Mouse (Mus musculus): ENCODE data around the gene Kctd15. TPM values are rescaled to one million over a fixed set of nuclear protein-coding genes. Genes with fewer than 3 reads are reported as not detected.

Kctd15 gene
- 10 to 100 TPM; 26.1 to 26.4 TPM for total RNA-seq (2021)
- long read RNA-seq, experiment 1, transcript Kctd15-202 (7 exons, 2,407 nt): major isoform, 10 of 19 reads
- long read RNA-seq, experiment 1, partial matches to known transcripts: 3 of 19 reads
- long read RNA-seq, experiment 1, other reads (novel, unspliced or antisense): 6 of 19 reads
- long read RNA-seq, experiment 2, transcript Kctd15-202 (7 exons, 2,407 nt): major isoform, 5 of 19 reads
- long read RNA-seq, experiment 2, partial matches to known transcripts: 4 of 19 reads
- long read RNA-seq, experiment 2, other reads (novel, unspliced or antisense): 9 of 19 reads

GRCm38 (mm10) chr7:34656632-34657031 is at the start of gene Kctd15:
Gene Kctd15 (minus strand): TSS chr7:34656732.
- DNase-seq (ENCODE audit: low spot score in 2 of 2): no peak

- DNase-seq (ENCODE audit: low spot score in 2 of 2): no peak
Observed at GRCm38 (mm10) chr7:34704401-34704800, 47.9 kb upstream of the Kctd15 start.

GRCm38 (mm10) chr7:34703437-34703836 is 46.9 kb upstream of the Kctd15 start:
- no peak for DNase-seq (ENCODE audit: low spot score in 2 of 2)

DNA sequence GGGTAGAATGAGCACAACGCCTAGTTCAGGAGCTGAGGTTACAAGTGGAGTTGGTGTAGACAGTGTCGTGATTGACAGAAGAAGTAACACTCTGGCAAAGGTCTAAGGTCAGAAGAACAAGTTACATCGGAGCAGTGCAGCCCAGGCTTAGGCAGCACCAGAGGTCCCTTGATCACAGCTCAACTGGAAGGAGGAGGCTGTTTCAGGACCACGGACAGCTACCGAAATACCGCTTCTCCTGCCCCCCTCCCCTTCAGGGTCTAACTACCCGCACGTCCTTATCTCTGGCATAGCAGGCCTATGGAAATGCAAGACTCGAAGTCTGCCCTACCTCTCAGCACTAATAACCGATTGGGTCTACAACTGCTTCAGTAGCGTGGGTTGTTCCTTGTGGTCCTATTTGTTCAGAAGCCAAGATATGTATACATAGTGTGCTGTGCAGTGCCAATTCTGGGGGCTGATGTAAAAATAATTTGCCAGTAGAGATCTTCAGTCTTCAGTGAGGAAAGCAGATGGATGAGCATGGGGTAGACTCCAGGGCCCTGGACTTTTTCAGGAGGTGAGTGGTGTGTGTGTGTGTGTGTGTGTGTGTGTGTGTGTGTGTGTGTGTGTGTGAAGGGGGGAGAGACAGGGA is 46.3 kb upstream of the Kctd15 start:
- peak in 1 of 2 experiments; percentile 51 for DNase-seq (ENCODE audit: low spot score in 2 of 2)

- no peak for DNase-seq (ENCODE audit: low spot score in 2 of 2)
Observed at GRCm38 (mm10) chr7:34699888-34700287, 43.4 kb upstream of the Kctd15 start.

DNA sequence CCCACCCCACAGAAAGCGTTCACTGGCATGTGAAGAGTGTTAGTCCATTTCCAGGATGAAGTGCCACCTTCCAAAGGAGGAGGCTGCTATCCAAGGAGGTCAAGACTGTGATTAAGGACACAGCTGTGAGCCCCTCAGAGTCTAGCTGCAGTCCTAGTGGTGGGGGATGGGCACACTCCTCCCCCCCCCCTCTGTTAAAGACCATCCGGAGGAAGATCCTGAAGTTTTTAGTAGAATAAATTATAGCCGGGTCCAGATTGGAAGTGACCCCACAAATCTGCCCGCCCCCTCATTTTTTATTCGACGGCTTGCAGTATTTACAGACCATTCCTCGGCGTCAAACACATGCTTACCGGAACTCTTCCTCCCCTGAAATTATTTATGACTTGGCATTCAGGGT is 41.7 kb upstream of the Kctd15 start:
- DNase-seq (ENCODE audit: low spot score in 2 of 2): no peak

- no peak for DNase-seq (ENCODE audit: low spot score in 2 of 2)
Observed at GRCm38 (mm10) chr7:34696086-34696485, 39.6 kb upstream of the Kctd15 start.

GRCm38 (mm10) chr7:34694898-34695297 is 38.4 kb upstream of the Kctd15 start:
- DNase-seq (ENCODE audit: low spot score in 2 of 2): no peak

GRCm38 (mm10) chr7:34693916-34694315 is 37.4 kb upstream of the Kctd15 start:
- no peak for DNase-seq (ENCODE audit: low spot score in 2 of 2)

DNA sequence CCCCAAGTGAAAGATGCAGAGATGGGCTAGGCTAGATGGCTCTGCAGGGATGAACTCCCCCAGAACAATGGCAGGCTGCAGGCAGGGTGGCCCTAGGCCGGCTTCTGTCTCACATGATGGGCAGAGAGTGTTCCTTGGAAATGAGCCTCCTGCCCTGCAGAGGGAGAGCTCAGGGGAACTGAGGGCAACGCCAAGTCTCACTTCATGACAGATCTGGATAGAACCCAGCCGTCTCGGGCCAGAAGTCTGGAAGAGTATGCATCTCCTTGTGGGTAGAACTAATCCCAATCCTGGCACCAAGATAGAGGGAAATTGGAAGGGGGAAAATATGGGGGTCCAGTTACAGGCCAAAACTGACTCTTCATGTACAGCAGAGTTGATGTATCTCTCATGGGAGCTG is 36.5 kb upstream of the Kctd15 start:
- DNase-seq (ENCODE audit: low spot score in 2 of 2): no peak

DNA sequence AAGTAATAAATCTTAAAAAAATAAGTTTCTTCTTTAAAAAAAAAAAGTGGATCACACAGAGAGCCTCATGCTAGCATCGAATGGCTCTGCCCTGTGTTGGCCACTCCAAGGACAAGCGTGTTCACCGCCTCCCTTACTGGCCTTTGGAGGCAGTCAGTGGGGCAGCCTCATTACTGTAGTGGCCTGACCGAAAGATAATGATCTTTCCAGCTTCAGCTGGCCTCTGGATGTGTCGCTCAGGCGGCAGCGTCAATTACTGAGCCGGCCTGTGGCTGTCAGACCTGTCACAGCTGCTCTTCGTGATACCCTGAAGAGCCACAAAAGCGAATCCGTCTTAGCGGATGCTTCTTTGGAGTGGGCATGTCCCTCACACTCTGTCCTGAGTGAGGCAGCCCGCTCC is 33.6 kb upstream of the Kctd15 start:
- no peak for DNase-seq (ENCODE audit: low spot score in 2 of 2)

DNA sequence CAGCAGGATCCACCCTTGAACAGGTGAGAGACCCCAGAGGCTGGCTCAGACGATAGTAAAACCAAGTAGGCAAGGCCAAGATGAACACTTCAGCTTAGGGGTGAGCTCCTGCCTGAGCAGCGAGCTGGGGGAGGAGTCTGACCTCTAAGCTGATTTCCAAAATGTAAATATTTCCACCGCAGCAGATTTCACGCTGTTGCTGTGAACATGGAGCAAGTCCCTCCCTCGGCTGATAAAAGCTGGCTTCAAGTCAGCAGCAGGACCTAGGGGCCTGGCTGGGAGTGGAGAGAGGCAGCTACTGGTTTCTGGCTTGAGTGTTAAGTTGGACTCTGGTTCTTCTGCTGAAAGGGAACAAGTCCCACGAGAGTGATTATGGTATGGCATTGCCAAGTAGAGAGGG is 32.5 kb upstream of the Kctd15 start:
- no peak for DNase-seq (ENCODE audit: low spot score in 2 of 2)

GRCm38 (mm10) chr7:34685801-34686200 is 29.3 kb upstream of the Kctd15 start:
- no peak for DNase-seq (ENCODE audit: low spot score in 2 of 2)

- no peak for DNase-seq (ENCODE audit: low spot score in 2 of 2)
Observed at GRCm38 (mm10) chr7:34685176-34685575, 28.6 kb upstream of the Kctd15 start.

DNA sequence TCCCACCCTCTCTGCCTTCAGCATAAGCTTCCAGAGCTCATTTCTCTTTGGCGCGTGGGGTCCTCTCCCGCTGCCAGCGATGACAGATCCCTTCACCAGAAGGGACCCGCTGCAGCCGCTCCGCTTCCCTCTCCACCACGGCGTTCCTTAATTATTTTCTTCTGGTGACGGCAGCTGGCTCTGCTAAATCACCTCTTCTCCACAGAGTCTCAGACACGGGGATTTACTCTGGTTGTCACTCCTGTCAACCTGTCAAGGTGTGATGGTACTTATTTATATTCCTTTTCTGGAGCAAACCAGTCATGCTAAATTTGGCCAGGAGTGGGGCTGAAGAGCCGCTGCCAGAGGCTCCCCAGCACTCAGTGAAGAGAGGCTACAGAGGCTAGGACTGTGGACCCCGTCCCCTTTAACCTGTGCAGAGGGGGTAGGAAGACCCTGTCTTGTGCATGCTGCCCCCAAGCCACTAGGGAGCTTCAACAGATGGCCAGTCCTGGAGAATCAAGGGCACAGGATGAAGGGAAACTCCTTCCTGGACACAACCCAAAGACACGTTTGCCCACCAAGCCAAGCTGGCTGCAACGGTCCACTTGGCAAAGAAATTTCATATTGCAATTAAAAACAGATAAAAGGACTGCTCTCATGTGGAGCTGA is 24.4 kb upstream of the Kctd15 start:
- DNase-seq (ENCODE audit: low spot score in 2 of 2): no peak

- DNase-seq (ENCODE audit: low spot score in 2 of 2): no peak
Observed at GRCm38 (mm10) chr7:34679886-34680285, 23.4 kb upstream of the Kctd15 start.

DNA sequence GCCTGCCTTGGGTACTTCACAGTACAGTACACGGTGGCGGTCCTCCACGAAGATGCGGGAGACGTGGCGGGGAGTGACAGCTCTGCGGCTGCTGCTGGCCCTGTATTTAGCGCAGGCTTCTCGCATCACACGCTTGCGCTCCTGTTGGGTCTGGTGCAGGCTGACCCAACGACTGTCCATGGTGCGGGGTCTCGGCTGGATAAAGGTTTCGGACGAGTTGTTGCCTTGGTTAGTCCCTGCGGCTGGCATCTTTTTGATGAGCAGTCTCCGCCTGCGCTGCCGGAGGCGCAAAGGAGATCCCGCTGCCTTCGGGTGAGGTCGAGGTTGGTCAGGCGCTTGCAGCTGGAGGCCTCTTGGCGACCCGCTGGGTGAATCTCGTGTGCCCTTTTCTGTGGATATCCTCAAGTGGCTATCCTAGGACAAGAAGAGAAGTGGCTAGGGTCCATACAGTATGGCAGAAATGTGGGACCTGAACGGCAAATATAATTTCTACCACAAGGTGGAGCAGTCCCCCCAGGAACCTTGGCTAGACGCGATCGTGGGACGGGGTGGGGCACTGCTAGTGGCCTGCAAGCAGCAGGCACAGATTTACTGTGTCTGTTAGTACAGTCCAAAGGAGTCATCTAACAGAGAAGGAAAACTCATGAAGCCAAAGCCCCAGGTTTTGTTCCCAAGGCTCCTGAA is 19.4 kb upstream of the Kctd15 start:
- DNase-seq (ENCODE audit: low spot score in 2 of 2): peak; percentile 51 to 77

DNA sequence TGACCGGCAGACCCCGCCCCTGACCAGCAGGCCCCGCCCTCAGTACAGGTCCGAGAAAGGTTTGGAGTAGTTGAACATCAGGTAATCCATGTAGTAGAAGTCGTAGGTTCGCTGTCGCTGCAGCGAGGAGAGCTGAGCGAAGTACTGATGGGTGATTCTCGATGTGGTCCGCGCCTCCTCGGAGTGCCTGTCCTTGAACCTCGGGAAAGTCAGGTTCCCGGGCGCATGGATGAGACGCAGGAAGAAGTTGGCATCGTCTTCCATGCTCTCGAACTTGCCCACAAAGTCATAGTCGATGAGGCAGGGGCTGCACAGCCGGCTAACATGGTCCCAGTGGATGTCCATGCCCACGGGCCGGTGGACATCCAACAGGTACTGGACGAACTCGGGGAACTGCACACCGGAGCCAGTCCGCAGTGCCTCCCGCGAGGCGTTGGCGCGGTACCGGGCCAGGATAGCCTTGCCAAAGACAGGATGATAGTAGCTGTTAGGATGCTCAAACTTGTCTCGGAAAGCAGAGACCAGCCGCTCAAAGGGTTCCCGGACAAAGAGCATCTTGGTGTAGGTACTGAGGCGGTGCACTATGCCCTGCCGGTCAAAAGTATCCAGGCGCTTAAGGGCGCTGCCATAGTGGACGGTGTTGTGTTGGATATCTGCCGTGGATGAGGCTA is 18.7 kb upstream of the Kctd15 start:
- peak in 1 of 2 experiments; percentile 24 for DNase-seq (ENCODE audit: low spot score in 2 of 2)

DNA sequence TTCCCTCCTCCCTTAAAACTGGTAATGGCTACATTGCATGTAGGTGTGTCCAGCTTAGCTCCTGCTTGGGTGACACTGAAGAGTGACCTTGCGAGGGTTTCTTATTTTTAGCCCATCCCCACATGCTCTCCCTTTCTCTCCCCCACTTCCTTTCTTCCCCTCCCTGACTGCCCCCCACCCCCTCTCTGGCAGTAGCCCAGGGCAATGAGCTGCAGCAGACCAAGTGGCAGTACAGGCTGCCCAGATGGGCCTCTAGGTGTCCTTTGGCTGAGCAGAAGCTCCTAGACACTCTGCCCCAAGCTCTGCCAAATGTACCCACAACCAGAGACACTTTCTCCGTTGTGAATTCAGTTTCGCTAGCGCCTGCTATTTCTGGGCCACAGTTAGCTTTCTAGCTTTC is 16.4 kb upstream of the Kctd15 start:
- DNase-seq (ENCODE audit: low spot score in 2 of 2): no peak

GRCm38 (mm10) chr7:34671911-34672310 is 15.4 kb upstream of the Kctd15 start:
- DNase-seq (ENCODE audit: low spot score in 2 of 2): peak; percentile 82 to 87

DNA sequence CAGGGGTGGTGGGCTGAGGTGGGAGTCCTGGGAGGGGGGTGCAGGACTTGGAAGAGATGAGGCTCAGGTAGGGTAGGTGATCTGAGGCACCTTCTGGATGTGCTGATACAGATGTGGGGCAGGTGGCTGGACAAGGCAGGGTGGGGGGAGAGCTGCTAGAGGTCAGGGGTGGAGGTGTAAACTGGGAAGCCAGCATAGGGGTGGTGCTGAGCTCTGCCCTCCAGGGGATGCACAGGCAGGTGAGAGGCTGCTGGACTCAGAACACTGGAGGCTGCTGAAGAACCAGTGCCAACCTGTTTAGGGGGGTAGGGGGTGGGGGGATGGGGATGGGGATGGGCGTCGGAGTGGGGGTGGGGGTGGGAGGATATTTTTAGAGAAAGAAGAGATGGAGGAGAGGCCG is 14.2 kb upstream of the Kctd15 start:
- DNase-seq (ENCODE audit: low spot score in 2 of 2): no peak

All from gastrocnemius, postnatal 4 days (tissue).